Mouse (Mus musculus): ENCODE results near the gene Gpr162.
A peak's percentile ranks its signal among the peaks of the same experiment; 100 is the strongest.
"Not testable (repeated sequence)": the region's sequence is repeated elsewhere in the genome, so short reads cannot be mapped to it uniquely, and the experiment has no call there.

Gpr162 gene

GRCm38 (mm10) chr6:124839805-124840204, 24.0 kb downstream of the Gpr162 start:
- DNase-seq (ENCODE audit: low spot score in 2 of 2): no peak

GRCm38 (mm10) chr6:124836411-124836810, 27.4 kb downstream of the Gpr162 start:
- no peak for DNase-seq (ENCODE audit: low spot score in 2 of 2)

GRCm38 (mm10) chr6:124835531-124835930, 28.3 kb downstream of the Gpr162 start:
- no peak for DNase-seq (ENCODE audit: low spot score in 2 of 2)

- DNase-seq (ENCODE audit: low spot score in 2 of 2): no peak
Measured at GRCm38 (mm10) chr6:124834512-124835081, 29.2 kb downstream of the Gpr162 start.

- no peak for DNase-seq (ENCODE audit: low spot score in 2 of 2)
Measured at GRCm38 (mm10) chr6:124831649-124832048, 32.1 kb downstream of the Gpr162 start.

GRCm38 (mm10) chr6:124831199-124831598, 32.6 kb downstream of the Gpr162 start:
- DNase-seq (ENCODE audit: low spot score in 2 of 2): not testable (repeated sequence)

GRCm38 (mm10) chr6:124829799-124830700, 33.7 kb downstream of the Gpr162 start:
- peak; percentile 83 to 87 for DNase-seq (ENCODE audit: low spot score in 2 of 2)

GRCm38 (mm10) chr6:124828868-124829798, 34.6 kb downstream of the Gpr162 start, which contains the start of the genes Usp5 and Cdca3:
Gene Usp5 (minus strand): TSS chr6:124829484.
Gene Cdca3 (plus strand): TSS chr6:124829547.
- peak; percentile 94 for DNase-seq (ENCODE audit: low spot score in 2 of 2)

- no peak for DNase-seq (ENCODE audit: low spot score in 2 of 2)
Measured at GRCm38 (mm10) chr6:124828101-124828592, 35.6 kb downstream of the Gpr162 start.

- no peak for DNase-seq (ENCODE audit: low spot score in 2 of 2)
Measured at GRCm38 (mm10) chr6:124822049-124822448, 41.7 kb downstream of the Gpr162 start.

- DNase-seq (ENCODE audit: low spot score in 2 of 2): no peak
Measured at GRCm38 (mm10) chr6:124820891-124821290, 42.9 kb downstream of the Gpr162 start.

- DNase-seq (ENCODE audit: low spot score in 2 of 2): no peak
Measured at GRCm38 (mm10) chr6:124817971-124818370, 45.8 kb downstream of the Gpr162 start.

- no peak for DNase-seq (ENCODE audit: low spot score in 2 of 2)
Measured at GRCm38 (mm10) chr6:124817563-124817962, 46.2 kb downstream of the Gpr162 start.

GRCm38 (mm10) chr6:124817125-124817524, 46.7 kb downstream of the Gpr162 start:
- no peak for DNase-seq (ENCODE audit: low spot score in 2 of 2)

GRCm38 (mm10) chr6:124816611-124817010, 47.2 kb downstream of the Gpr162 start:
- no peak for DNase-seq (ENCODE audit: low spot score in 2 of 2)

- no peak for DNase-seq (ENCODE audit: low spot score in 2 of 2)
Measured at GRCm38 (mm10) chr6:124814858-124815774, 48.7 kb downstream of the Gpr162 start.

- DNase-seq (ENCODE audit: low spot score in 2 of 2): no peak
Measured at GRCm38 (mm10) chr6:124814448-124814847, 49.3 kb downstream of the Gpr162 start.

GRCm38 (mm10) chr6:124813933-124814332, 49.9 kb downstream of the Gpr162 start, which contains the start of gene Tpi1:
Gene Tpi1 (minus strand): TSS chr6:124814296.
- peak; percentile 75 to 80 for DNase-seq (ENCODE audit: low spot score in 2 of 2)

GRCm38 (mm10) chr6:124813496-124813895, 50.3 kb downstream of the Gpr162 start:
- peak; percentile 29 to 57 for DNase-seq (ENCODE audit: low spot score in 2 of 2)

- no peak for DNase-seq (ENCODE audit: low spot score in 2 of 2)
Measured at GRCm38 (mm10) chr6:124812848-124813247, 50.9 kb downstream of the Gpr162 start.
